Mouse (Mus musculus): ENCODE results near the gene Cyp3a59.
"Not testable (repeated sequence)": the region's sequence is repeated elsewhere in the genome, so short reads cannot be mapped to it uniquely, and the experiment has no call there.

DNA sequence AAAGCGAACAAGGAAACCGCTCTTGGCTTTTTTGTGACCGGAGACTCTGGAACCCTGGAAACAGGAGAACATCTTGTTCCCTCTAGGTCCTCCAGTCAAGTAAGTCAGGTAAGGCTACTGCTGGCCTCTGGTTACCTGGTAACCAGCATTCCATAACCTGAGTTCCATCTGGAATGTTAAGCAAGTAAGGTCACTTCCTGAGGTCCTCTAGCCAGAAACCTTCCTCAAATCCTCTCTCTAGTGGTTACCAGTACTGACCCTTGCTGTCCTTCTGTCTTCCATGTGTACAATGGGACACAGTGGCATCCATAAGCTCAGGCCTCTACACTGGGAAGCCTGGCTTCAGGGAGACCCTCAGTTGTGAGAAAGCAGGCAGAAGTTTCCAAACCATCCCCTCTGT is 81.4 kb downstream of the Cyp3a59 start, which contains the start of gene Gm5565:
- TF ChIP-seq CTCF, EP300 (IDR thresholded peaks at IDR 0.05; ENCODE audit: low read depth): not testable (repeated sequence)
